Mouse (Mus musculus) heart, adult 2 months (tissue): ENCODE data around the gene Dlx6.

Source experiments
- CTCF ChIP-seq: fragments of 200-600 bp; IDR thresholded peaks from 2 replicates; pipeline ENCODE4 v1.8.1; 2022; ENCODE audit warnings: antibody characterized with exemption, mild to moderate bottlenecking, moderate library complexity
- EP300 ChIP-seq: fragments of 200-500 bp; IDR thresholded peaks from 2 replicates; pipeline ENCODE4 v1.6.1; 2011; ENCODE audit warnings: low read depth, low read length, control low read depth; ENCODE audit not compliant: insufficient read depth

GRCm38 (mm10) chr6:6871692-6872091, 8.6 kb downstream of the Dlx6 start:
- TF ChIP-seq CTCF (no peak), EP300 (no peak)
